Mouse (Mus musculus): ENCODE data around the gene T2. TPM values are rescaled to one million over a fixed set of nuclear protein-coding genes. Genes with fewer than 3 reads are reported as not detected.
"Not testable (repeated sequence)": the region's sequence is repeated elsewhere in the genome, so short reads cannot be mapped to it uniquely, and the experiment has no call there.

The T2 gene
- polyA plus RNA-seq, 1 experiment from 2014 or later = 0.51 TPM

- H3K27ac ChIP-seq (replicated peaks) = no peak overlapping the region
- ATAC-seq (replicated peaks) = no peak
- no peaks in the 10 kb centered on the region for H3K4me1 ChIP-seq
- no peak overlapping the region for H3K4me3 ChIP-seq
- no peaks in the 10 kb centered on the region for H3K27me3 ChIP-seq
- H3K4me2 ChIP-seq (replicated peaks) = no peak overlapping the region
- WGBS = 54% methylated on average over 2 of the region's 2 CpGs
- H3K9ac ChIP-seq (replicated peaks) = no peak overlapping the region
- no peaks in the 10 kb centered on the region for H3K9me3 ChIP-seq
- no peaks in the 10 kb centered on the region for H3K36me3 ChIP-seq
These were observed 42.2 kb downstream of the T2 start for GRCm38 (mm10) chr17:8397946-8398345.

- not testable (repeated sequence) for H3K4me2 ChIP-seq (replicated peaks); H3K36me3 ChIP-seq; H3K27ac ChIP-seq (replicated peaks); H3K27me3 ChIP-seq; H3K4me3 ChIP-seq; H3K9me3 ChIP-seq; ATAC-seq (replicated peaks); H3K4me1 ChIP-seq; H3K9ac ChIP-seq (replicated peaks)
- WGBS = 58% methylated on average over 8 of the region's 8 CpGs
These were observed 48.1 kb downstream of the T2 start for GRCm38 (mm10) chr17:8403932-8404331.

- no peaks in the 10 kb centered on the region for H3K36me3 ChIP-seq
- H3K27me3 ChIP-seq = no peaks in the 10 kb centered on the region
- no peaks in the 10 kb centered on the region for H3K4me1 ChIP-seq
- H3K9ac ChIP-seq (replicated peaks) = no peak overlapping the region
- H3K4me3 ChIP-seq = no peak overlapping the region
- 17% methylated on average over 6 of the region's 6 CpGs for WGBS
- no peaks in the 10 kb centered on the region for H3K9me3 ChIP-seq
- no peak overlapping the region for H3K4me2 ChIP-seq (replicated peaks)
- no peak for ATAC-seq (replicated peaks)
- no peak overlapping the region for H3K27ac ChIP-seq (replicated peaks)
These were observed 50.5 kb downstream of the T2 start for GRCm38 (mm10) chr17:8406285-8406684.

GRCm38 (mm10) chr17:8408002-8408401 lies 52.2 kb downstream of the T2 start:
- ATAC-seq (replicated peaks) = not testable (repeated sequence)

GRCm38 (mm10) chr17:8408589-8409295 lies 53.0 kb downstream of the T2 start:
- Histone ChIP-seq H3K27me3 (no peaks in the 10 kb centered on the region), H3K4me2 (replicated peaks) (no peak overlapping the region), H3K36me3 (no peaks in the 10 kb centered on the region), H3K9ac (replicated peaks) (no peak overlapping the region), H3K4me3 (no peak overlapping the region), H3K4me1 (no peaks in the 10 kb centered on the region), H3K27ac (replicated peaks) (no peak overlapping the region), H3K9me3 (no peaks in the 10 kb centered on the region)
- WGBS = 5% methylated on average over 16 of the region's 16 CpGs
- no peak for ATAC-seq (replicated peaks)

More at GRCm38 (mm10) chr17:8408002-8408401, 52.2 kb downstream of the T2 start:
- not testable (repeated sequence) for H3K27ac ChIP-seq (replicated peaks); H3K4me2 ChIP-seq (replicated peaks); H3K27me3 ChIP-seq; H3K9me3 ChIP-seq; H3K36me3 ChIP-seq; H3K4me3 ChIP-seq; H3K4me1 ChIP-seq; H3K9ac ChIP-seq (replicated peaks)
- 67% methylated on average over 4 of the region's 4 CpGs for WGBS

- no peak overlapping the region for H3K27ac ChIP-seq (replicated peaks)
- no peaks in the 10 kb centered on the region for H3K9me3 ChIP-seq
- H3K36me3 ChIP-seq = no peaks in the 10 kb centered on the region
- H3K4me3 ChIP-seq = no peak overlapping the region
- WGBS = 85% methylated on average over 2 of the region's 2 CpGs
- H3K4me1 ChIP-seq = peaks cover 8% of the 10 kb centered on the region; the same call in 1 of the 2 replicates
- H3K4me2 ChIP-seq (replicated peaks) = no peak overlapping the region
- no peak for ATAC-seq (replicated peaks)
- no peak overlapping the region for H3K9ac ChIP-seq (replicated peaks)
- no peaks in the 10 kb centered on the region for H3K27me3 ChIP-seq
These were observed 54.5 kb downstream of the T2 start for GRCm38 (mm10) chr17:8410330-8410729.

GRCm38 (mm10) chr17:8413656-8414055 lies 57.9 kb downstream of the T2 start:
- ATAC-seq (replicated peaks) = no peak
- no peaks in the 10 kb centered on the region for H3K36me3 ChIP-seq
- H3K4me2 ChIP-seq (replicated peaks) = no peak overlapping the region
- no peaks in the 10 kb centered on the region for H3K9me3 ChIP-seq
- no peak overlapping the region for H3K27ac ChIP-seq (replicated peaks)
- no peaks in the 10 kb centered on the region for H3K27me3 ChIP-seq
- no peak overlapping the region for H3K9ac ChIP-seq (replicated peaks)
- no peak overlapping the region for H3K4me3 ChIP-seq
- WGBS = 57% methylated on average over 5 of the region's 5 CpGs
- H3K4me1 ChIP-seq = peaks cover 8% of the 10 kb centered on the region; the same call in 1 of the 2 replicates

GRCm38 (mm10) chr17:8415533-8415932 lies 59.7 kb downstream of the T2 start:
- no peak overlapping the region for H3K9ac ChIP-seq (replicated peaks)
- WGBS = 12% methylated on average over 8 of the region's 8 CpGs
- no peak overlapping the region for H3K4me3 ChIP-seq
- no peaks in the 10 kb centered on the region for H3K9me3 ChIP-seq
- H3K36me3 ChIP-seq = no peaks in the 10 kb centered on the region
- no peak for ATAC-seq (replicated peaks)
- no peak overlapping the region for H3K4me2 ChIP-seq (replicated peaks)
- no peaks in the 10 kb centered on the region for H3K27me3 ChIP-seq
- H3K4me1 ChIP-seq = peaks cover 8% of the 10 kb centered on the region; the same call in 1 of the 2 replicates
- H3K27ac ChIP-seq (replicated peaks) = no peak overlapping the region

- Histone ChIP-seq H3K9me3 (no peaks in the 10 kb centered on the region), H3K4me3 (no peak overlapping the region), H3K27me3 (no peaks in the 10 kb centered on the region), H3K36me3 (no peaks in the 10 kb centered on the region), H3K4me1 (peaks cover 8% of the 10 kb centered on the region; the same call in 1 of the 2 replicates), H3K27ac (replicated peaks) (no peak overlapping the region), H3K4me2 (replicated peaks) (no peak overlapping the region), H3K9ac (replicated peaks) (no peak overlapping the region)
- WGBS = 68% methylated on average over 8 of the region's 8 CpGs
- ATAC-seq (replicated peaks) = no peak
These were observed 61.1 kb downstream of the T2 start for GRCm38 (mm10) chr17:8416865-8417264.

- Histone ChIP-seq H3K27ac (replicated peaks) (no peak overlapping the region), H3K9me3 (no peaks in the 10 kb centered on the region), H3K36me3 (no peaks in the 10 kb centered on the region), H3K4me3 (no peak overlapping the region), H3K4me2 (replicated peaks) (no peak overlapping the region), H3K27me3 (no peaks in the 10 kb centered on the region; the same call in 1 of the 2 replicates), H3K4me1 (no peaks in the 10 kb centered on the region), H3K9ac (replicated peaks) (no peak overlapping the region)
- WGBS = 71% methylated on average over 1 of the region's 1 CpGs
- no peak for ATAC-seq (replicated peaks)
These were observed 64.9 kb downstream of the T2 start for GRCm38 (mm10) chr17:8420739-8421138.

GRCm38 (mm10) chr17:8421517-8421916 lies 65.7 kb downstream of the T2 start:
- 52% methylated on average over 5 of the region's 5 CpGs for WGBS
- Histone ChIP-seq H3K4me1 (no peaks in the 10 kb centered on the region), H3K9me3 (no peaks in the 10 kb centered on the region), H3K27ac (replicated peaks) (no peak overlapping the region), H3K4me3 (no peak overlapping the region), H3K4me2 (replicated peaks) (no peak overlapping the region), H3K27me3 (no peaks in the 10 kb centered on the region; the same call in 1 of the 2 replicates), H3K36me3 (no peaks in the 10 kb centered on the region), H3K9ac (replicated peaks) (no peak overlapping the region)
- no peak for ATAC-seq (replicated peaks)

- H3K27me3 ChIP-seq = peaks cover 9% of the 10 kb centered on the region
- H3K9me3 ChIP-seq = no peaks in the 10 kb centered on the region
- no peaks in the 10 kb centered on the region for H3K4me1 ChIP-seq
- no peak for ATAC-seq (replicated peaks)
- no peak overlapping the region for H3K9ac ChIP-seq (replicated peaks)
- no peak overlapping the region for H3K4me2 ChIP-seq (replicated peaks)
- H3K36me3 ChIP-seq = no peaks in the 10 kb centered on the region
- no peak overlapping the region for H3K4me3 ChIP-seq
- 36% methylated on average over 2 of the region's 2 CpGs for WGBS
- no peak overlapping the region for H3K27ac ChIP-seq (replicated peaks)
These were observed 67.5 kb downstream of the T2 start for GRCm38 (mm10) chr17:8423283-8423682.

GRCm38 (mm10) chr17:8429436-8429835 lies 73.6 kb downstream of the T2 start:
- H3K4me3 ChIP-seq = no peak overlapping the region
- H3K27me3 ChIP-seq = peaks cover 70% of the 10 kb centered on the region
- no peaks in the 10 kb centered on the region for H3K9me3 ChIP-seq
- no peak overlapping the region for H3K9ac ChIP-seq (replicated peaks)
- no peak for ATAC-seq (replicated peaks)
- no peak overlapping the region for H3K4me2 ChIP-seq (replicated peaks)
- no peak overlapping the region for H3K27ac ChIP-seq (replicated peaks)
- peaks cover 7% of the 10 kb centered on the region for H3K4me1 ChIP-seq
- 1% methylated on average over 16 of the region's 16 CpGs for WGBS
- no peaks in the 10 kb centered on the region for H3K36me3 ChIP-seq

Data from forebrain, embryonic 15.5 days (tissue).